Mouse (Mus musculus): ENCODE data around the gene Adamts12.

DNA sequence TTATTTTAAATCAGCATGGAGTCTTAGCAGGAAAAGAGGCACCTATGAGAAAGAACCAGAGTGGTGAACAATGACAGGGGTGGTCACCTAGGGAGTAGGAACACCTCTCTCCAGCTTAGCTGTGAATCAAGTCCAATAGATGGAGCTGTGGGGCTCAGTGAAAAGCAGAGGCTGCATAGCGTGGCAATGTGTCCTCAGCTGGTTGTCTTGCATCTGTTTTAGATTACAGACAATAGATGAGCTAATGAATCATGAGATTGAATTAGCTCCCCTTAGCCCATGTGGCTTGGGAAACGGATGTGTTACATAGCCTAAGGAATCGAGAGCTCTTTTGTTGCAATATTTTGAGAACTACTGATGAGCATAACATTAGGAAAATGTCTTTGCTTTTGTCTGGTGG lies 291.3 kb downstream of the Adamts12 start:
- TF ChIP-seq POLR2A (IDR thresholded peaks at IDR 0.05; ENCODE audit: low read depth, low read length) (no peak), CTCF (IDR thresholded peaks at IDR 0.05; ENCODE audit: extremely low read depth, insufficient read depth, insufficient read length, insufficient replicate concordance) (no peak)

All from spleen, adult 2 months (tissue).